Mouse (Mus musculus): ENCODE measurements around the gene Dtnb.
A peak's percentile ranks its signal among the peaks of the same experiment; 100 is the strongest.
"Not testable (repeated sequence)": the region's sequence is repeated elsewhere in the genome, so short reads cannot be mapped to it uniquely, and the experiment has no call there.

Gene Dtnb

GRCm38 (mm10) chr12:3571787-3572580 is at the start of gene Dtnb:
Gene Dtnb (plus strand): TSS chr12:3572381.
- peak; percentile 61 for DNase-seq (ENCODE audit: low read depth, low spot score)

GRCm38 (mm10) chr12:3525536-3525935 is 46.6 kb upstream of the Dtnb start:
- DNase-seq (ENCODE audit: low read depth, low spot score), result no peak

- DNase-seq (ENCODE audit: low read depth, low spot score), result not testable (repeated sequence)
Observed at GRCm38 (mm10) chr12:3535446-3535845, 36.7 kb upstream of the Dtnb start.

GRCm38 (mm10) chr12:3537616-3538015 is 34.6 kb upstream of the Dtnb start:
- DNase-seq (ENCODE audit: low read depth, low spot score), result no peak

- DNase-seq (ENCODE audit: low read depth, low spot score), result no peak
Observed at GRCm38 (mm10) chr12:3538036-3538435, 34.1 kb upstream of the Dtnb start.

GRCm38 (mm10) chr12:3539605-3540004 is 32.6 kb upstream of the Dtnb start:
- DNase-seq (ENCODE audit: low read depth, low spot score), result no peak

GRCm38 (mm10) chr12:3540871-3541270 is 31.3 kb upstream of the Dtnb start:
- DNase-seq (ENCODE audit: low read depth, low spot score), result no peak

- DNase-seq (ENCODE audit: low read depth, low spot score), result no peak
Observed at GRCm38 (mm10) chr12:3545451-3545850, 26.7 kb upstream of the Dtnb start.

- DNase-seq (ENCODE audit: low read depth, low spot score), result peak; percentile 31
Observed at GRCm38 (mm10) chr12:3546121-3546658, 26.0 kb upstream of the Dtnb start.

- DNase-seq (ENCODE audit: low read depth, low spot score), result no peak
Observed at GRCm38 (mm10) chr12:3546781-3547180, 25.4 kb upstream of the Dtnb start.

GRCm38 (mm10) chr12:3547506-3547905 is 24.7 kb upstream of the Dtnb start:
- no peak for DNase-seq (ENCODE audit: low read depth, low spot score)

GRCm38 (mm10) chr12:3547911-3548310 is 24.3 kb upstream of the Dtnb start:
- no peak for DNase-seq (ENCODE audit: low read depth, low spot score)

- no peak for DNase-seq (ENCODE audit: low read depth, low spot score)
Observed at GRCm38 (mm10) chr12:3548582-3549211, 23.5 kb upstream of the Dtnb start.

- DNase-seq (ENCODE audit: low read depth, low spot score), result no peak
Observed at GRCm38 (mm10) chr12:3550280-3550679, 21.9 kb upstream of the Dtnb start.

- no peak for DNase-seq (ENCODE audit: low read depth, low spot score)
Observed at GRCm38 (mm10) chr12:3557414-3558319, 14.5 kb upstream of the Dtnb start.

GRCm38 (mm10) chr12:3560596-3560995 is 11.6 kb upstream of the Dtnb start:
- peak; percentile 39 for DNase-seq (ENCODE audit: low read depth, low spot score)

- DNase-seq (ENCODE audit: low read depth, low spot score), result no peak
Observed at GRCm38 (mm10) chr12:3561032-3561431, 11.1 kb upstream of the Dtnb start.

- DNase-seq (ENCODE audit: low read depth, low spot score), result no peak
Observed at GRCm38 (mm10) chr12:3562806-3563205, 9.4 kb upstream of the Dtnb start.

GRCm38 (mm10) chr12:3563659-3564058 is 8.5 kb upstream of the Dtnb start:
- DNase-seq (ENCODE audit: low read depth, low spot score), result no peak

- no peak for DNase-seq (ENCODE audit: low read depth, low spot score)
Observed at GRCm38 (mm10) chr12:3568461-3568991, 3.7 kb upstream of the Dtnb start.

GRCm38 (mm10) chr12:3570711-3571400 is 1.3 kb upstream of the Dtnb start:
- DNase-seq (ENCODE audit: low read depth, low spot score), result no peak

Data from retina, postnatal 7 days (tissue).